Mouse (Mus musculus): Measurements from ENCODE around the gene Gga1.

DNA sequence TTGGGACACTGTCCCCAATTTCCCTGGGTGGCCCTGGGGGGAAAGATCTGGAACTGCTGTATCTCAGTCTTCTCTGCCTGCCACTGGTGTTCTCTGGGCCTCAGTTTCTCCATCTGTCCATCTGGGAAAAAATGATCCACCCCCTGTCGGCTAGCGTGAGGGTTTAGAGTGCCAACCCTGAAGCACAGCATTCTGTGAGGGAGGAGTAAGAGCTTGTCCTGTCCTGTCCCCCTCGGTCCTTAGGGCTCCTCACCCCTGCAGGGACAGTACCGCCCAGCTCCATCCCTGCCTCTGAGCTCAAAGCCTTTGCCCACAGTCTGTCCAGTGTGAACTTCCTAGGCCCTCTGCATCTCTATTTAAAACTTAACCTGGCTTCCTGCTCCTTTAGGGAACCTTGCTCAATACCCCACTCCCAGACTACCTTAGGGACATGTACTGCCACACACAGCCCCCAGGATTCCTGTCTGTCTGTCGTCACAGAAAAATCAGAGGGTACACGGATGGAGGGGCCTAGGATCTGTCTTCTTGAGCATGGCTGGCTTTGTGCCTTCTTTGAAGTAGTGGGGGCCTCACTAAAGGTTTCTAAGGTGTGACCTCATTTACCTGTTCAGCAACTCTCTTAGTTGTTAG, 35.7 kb upstream of the Gga1 start:
- TF ChIP-seq CTCF (IDR thresholded peaks at IDR 0.05; ENCODE audit: control insufficient read depth, insufficient read depth, insufficient replicate concordance, low read depth, low read length) (no peak), POLR2A (IDR thresholded peaks at IDR 0.05; ENCODE audit: control insufficient read depth, low read depth, low read length) (no peak)

Measured in testis, adult 2 months (tissue).